Mouse (Mus musculus): Measurements from ENCODE around the gene Chac1.

DNA sequence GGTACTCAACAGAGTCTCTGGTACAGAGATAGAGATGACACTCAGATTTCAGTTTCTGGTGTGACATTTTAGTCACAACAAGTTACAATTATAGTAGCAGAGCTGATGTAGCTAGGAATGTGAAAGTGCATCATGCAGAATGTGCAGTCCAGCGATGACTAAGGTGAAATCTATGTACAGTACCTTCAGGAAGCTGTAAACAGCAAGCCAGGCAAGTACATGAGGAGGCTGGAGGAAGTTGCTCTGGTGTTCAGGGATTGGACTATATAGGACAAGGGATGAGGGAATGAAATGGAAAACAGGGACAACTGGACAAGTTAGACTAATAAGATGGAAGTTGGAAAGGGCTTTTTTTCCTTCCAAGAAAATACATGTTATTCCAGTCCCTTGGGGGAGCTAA lies 37.2 kb downstream of the Chac1 start:
- TF ChIP-seq CTCF (IDR thresholded peaks at IDR 0.05; ENCODE audit: low read depth) (no peak), EP300 (optimal IDR thresholded peaks at IDR 0.05) (no peak)
